Mouse (Mus musculus): Measurements from ENCODE around the gene Prps1l3. TPM values are rescaled to one million over a fixed set of nuclear protein-coding genes. Genes with fewer than 3 reads are reported as not detected.

Gene Prps1l3
- 12.2 TPM for polyA plus RNA-seq (2014; fragmentation: Illumina TruSeq; extraction: RNeasy Lipid Tissue Mini Kit (QIAGEN cat#74804); ENCODE audit: insufficient read depth, low read depth, low replicate concordance)

DNA sequence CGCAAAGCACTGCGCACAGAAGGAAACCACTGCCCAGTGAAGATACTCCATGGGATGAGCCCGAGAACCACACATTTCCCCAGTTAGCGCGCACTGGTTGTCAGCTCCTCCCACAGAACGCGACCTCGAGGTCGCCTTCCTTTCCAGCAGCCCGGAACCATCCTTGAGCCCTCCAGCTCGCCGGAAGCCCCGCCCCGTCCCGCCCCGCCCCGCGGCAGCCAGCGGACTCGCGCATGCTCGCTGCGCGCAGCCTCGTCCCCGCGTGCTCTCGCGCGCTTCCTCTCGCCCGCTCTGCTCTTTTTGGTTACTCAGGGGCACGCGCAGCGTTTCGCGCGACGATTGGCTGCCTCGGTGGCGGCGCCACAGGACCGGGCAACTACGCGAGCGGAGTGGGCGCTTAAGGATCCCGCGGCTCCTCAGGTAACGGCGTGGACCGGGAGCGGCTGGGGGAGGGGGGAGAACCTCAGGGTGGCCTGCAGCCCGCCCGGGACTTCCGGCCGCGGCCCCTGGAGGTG lies at the start of gene Prps1l3, which contains the start of gene Mipol1:
Gene Prps1l3, plus strand, starts transcription at position 221 of the 515 bp plus-strand sequence.
Gene Mipol1, plus strand, starts transcription at position 236 of the 515 bp plus-strand sequence.

DNA sequence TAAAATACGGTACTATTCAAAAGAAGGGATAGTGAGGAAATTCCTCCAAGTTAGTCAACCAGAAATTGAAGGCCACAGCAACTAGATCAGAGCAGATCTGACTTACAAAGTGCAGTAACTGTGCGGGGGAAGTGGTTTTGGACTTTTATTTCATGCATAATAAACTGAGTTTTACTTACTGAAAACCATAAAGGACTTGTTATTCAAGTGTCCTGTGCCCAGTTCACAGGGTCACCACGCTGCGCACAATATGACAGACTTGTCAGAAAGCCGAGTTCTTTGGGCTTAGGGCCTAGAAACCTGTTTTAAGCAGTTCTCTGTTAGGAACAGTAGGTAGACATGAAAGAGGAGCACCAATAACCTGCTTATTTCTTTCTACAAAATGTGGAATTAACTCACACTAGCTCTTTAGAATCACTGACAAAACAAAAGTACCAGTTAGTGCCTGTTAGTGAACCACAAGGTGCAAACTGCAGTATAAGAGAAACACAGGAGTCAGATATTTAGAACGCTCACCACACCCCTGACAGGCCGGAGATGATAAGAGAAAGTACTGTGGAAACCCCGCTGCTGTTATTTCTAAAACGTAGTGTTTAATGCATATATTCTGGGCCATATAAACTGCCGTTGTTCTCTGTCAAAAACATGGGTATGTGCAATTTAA lies 32.7 kb upstream of the Prps1l3 start, which contains the start of gene Slc25a21:
Gene Slc25a21, minus strand, starts transcription at position 110 of the 664 bp plus-strand sequence.

Other genes with a start within 250 kb of the Prps1l3 start
- gene Slc25a21, start 32.9 kb upstream of the Prps1l3 start, polyA plus RNA-seq (2014; fragmentation: Illumina TruSeq; extraction: RNeasy Lipid Tissue Mini Kit (QIAGEN cat#74804); ENCODE audit: insufficient read depth, low read depth, low replicate concordance) = not detected
- gene Mipol1, start within 50 bp of the Prps1l3 start, polyA plus RNA-seq (2014; fragmentation: Illumina TruSeq; extraction: RNeasy Lipid Tissue Mini Kit (QIAGEN cat#74804); ENCODE audit: insufficient read depth, low read depth, low replicate concordance) = 3.1 TPM